Mouse (Mus musculus) thymus, adult 18-20 months (tissue): ENCODE results near the gene Ltbp1.

Experiments used
- DNase-seq, 2 experiments: peaks; one replicate each; pipeline ENCODE4 v3.0.0; 2022; ENCODE audit warnings: mixed read lengths in 2 of 2

Ltbp1 gene

GRCm38 (mm10) chr17:75005281-75005684 lies at the start of gene Ltbp1:
TSS of gene Ltbp1 (plus strand) at chr17:75005568.
- peak in 1 of 2 experiments; percentile 11 for DNase-seq

GRCm38 (mm10) chr17:74959481-74960245 lies 45.7 kb upstream of the Ltbp1 start:
- DNase-seq, result no peak

- DNase-seq, result no peak
Observed at GRCm38 (mm10) chr17:74963222-74963621, 42.1 kb upstream of the Ltbp1 start.

- DNase-seq, result no peak
Observed at GRCm38 (mm10) chr17:74963861-74964260, 41.5 kb upstream of the Ltbp1 start.

- DNase-seq, result no peak
Observed at GRCm38 (mm10) chr17:74967298-74967848, 38.0 kb upstream of the Ltbp1 start.

GRCm38 (mm10) chr17:74968152-74968712 lies 37.1 kb upstream of the Ltbp1 start:
- DNase-seq, result no peak

- DNase-seq, result no peak
Observed at GRCm38 (mm10) chr17:74968738-74969271, 36.6 kb upstream of the Ltbp1 start.

GRCm38 (mm10) chr17:74975192-74975591 lies 30.2 kb upstream of the Ltbp1 start:
- no peak for DNase-seq

GRCm38 (mm10) chr17:74976167-74976985 lies 29.0 kb upstream of the Ltbp1 start:
- no peak for DNase-seq

GRCm38 (mm10) chr17:74979767-74980166 lies 25.6 kb upstream of the Ltbp1 start:
- no peak for DNase-seq

- no peak for DNase-seq
Observed at GRCm38 (mm10) chr17:74981703-74982102, 23.7 kb upstream of the Ltbp1 start.

- DNase-seq, result no peak
Observed at GRCm38 (mm10) chr17:74982880-74983279, 22.5 kb upstream of the Ltbp1 start.

- DNase-seq, result no peak
Observed at GRCm38 (mm10) chr17:74984071-74984470, 21.3 kb upstream of the Ltbp1 start.

GRCm38 (mm10) chr17:74984681-74985080 lies 20.7 kb upstream of the Ltbp1 start:
- no peak for DNase-seq

GRCm38 (mm10) chr17:74987067-74987466 lies 18.3 kb upstream of the Ltbp1 start:
- no peak for DNase-seq

- no peak for DNase-seq
Observed at GRCm38 (mm10) chr17:74989691-74990090, 15.7 kb upstream of the Ltbp1 start.

GRCm38 (mm10) chr17:74990561-74990960 lies 14.8 kb upstream of the Ltbp1 start:
- no peak for DNase-seq

- no peak for DNase-seq
Observed at GRCm38 (mm10) chr17:74993726-74994581, 11.4 kb upstream of the Ltbp1 start.

GRCm38 (mm10) chr17:74994582-74994893 lies 10.8 kb upstream of the Ltbp1 start:
- no peak for DNase-seq

GRCm38 (mm10) chr17:74995266-74995665 lies 10.1 kb upstream of the Ltbp1 start:
- DNase-seq, result no peak

- DNase-seq, result no peak
Observed at GRCm38 (mm10) chr17:75000066-75000465, 5.3 kb upstream of the Ltbp1 start.

- DNase-seq, result peak in 1 of 2 experiments; percentile 11
Observed at GRCm38 (mm10) chr17:75004820-75005219, 548 bp upstream of the Ltbp1 start.
